Mouse (Mus musculus) limb, embryonic 11.5 days (tissue): Measurements from ENCODE around the gene Zfp637. TPM values are rescaled to one million over a fixed set of nuclear protein-coding genes. Genes with fewer than 3 reads are reported as not detected.

Experiments used
- ATAC-seq: fragments of 200-750 bp; cut with Nextera tagmentation; 2 replicates; pipeline ENCODE4 v1.8.0; 2017; ENCODE audit warnings: low read depth; ENCODE audit not compliant: insufficient number of reproducible peaks, low FRiP score, low TSS enrichment
- DNase-seq: peaks from one replicate; pipeline ENCODE4 v3.0.0-alpha.2; 2015; ENCODE audit warnings: low spot score
- H3K27ac ChIP-seq: fragments of 300-500 bp; sonication (generic); replicated peaks from 2 replicates; pipeline ENCODE4 v1.5.1; 2014; ENCODE audit warnings: low read depth, mild to moderate bottlenecking, low read length
- H3K27me3 ChIP-seq: fragments of 300-500 bp; sonication (generic); 2 replicates; pipeline ENCODE4 v1.6.1; 2014; ENCODE audit warnings: mild to moderate bottlenecking, low read length, mixed read lengths; ENCODE audit not compliant: control insufficient read depth, insufficient read depth
- H3K36me3 ChIP-seq: fragments of 300-500 bp; sonication (generic); 2 replicates; pipeline ENCODE4 v1.6.1; 2014; ENCODE audit warnings: mild to moderate bottlenecking, low read length, moderate library complexity, mixed read lengths; ENCODE audit not compliant: control insufficient read depth, insufficient read depth
- H3K4me1 ChIP-seq: fragments of 300-500 bp; sonication (generic); 2 replicates; pipeline ENCODE4 v1.6.1; 2014; ENCODE audit warnings: low read length, mixed read lengths; ENCODE audit not compliant: control insufficient read depth, insufficient read depth
- H3K4me2 ChIP-seq: fragments of 300-500 bp; sonication (generic); 2 replicates; pipeline ENCODE4 v1.6.1; 2014; ENCODE audit warnings: low read depth, mild to moderate bottlenecking, moderate library complexity; ENCODE audit not compliant: severe bottlenecking
- H3K4me3 ChIP-seq: fragments of 300-500 bp; sonication (generic); 2 replicates; pipeline ENCODE4 v1.5.1; 2014; ENCODE audit warnings: low read depth, low read length
- H3K9ac ChIP-seq: fragments of 300-500 bp; sonication (generic); 2 replicates; pipeline ENCODE4 v1.6.1; 2014; ENCODE audit warnings: mild to moderate bottlenecking, low read length
- H3K9me3 ChIP-seq: fragments of 300-500 bp; sonication (generic); 2 replicates; pipeline ENCODE4 v1.6.1; 2016; ENCODE audit warnings: low read length; ENCODE audit not compliant: control insufficient read depth
- WGBS: fragments of 180-500 bp; shearing (Covaris S2); extraction: QIAGEN DNeasy Blood & Tissue Kit; methylation state at CpG from one replicate; pipeline ENCODE4 v1.1.7; 2014; 5-methylcytosine and 5-hydroxymethylcytosine counted together
- polyA plus RNA-seq: library from polyadenylated mRNA; unstranded; fragments of >200 nt; fragmentation: Nextera tagmentation; extraction: Ambion mirVana; gene quantifications from 2 replicates; pipeline ENCODE4 v1.2.1, GENCODE M21; 2014

Gene Zfp637
- polyA plus RNA-seq, 1 experiment from 2014 or later, result 163 TPM

DNA sequence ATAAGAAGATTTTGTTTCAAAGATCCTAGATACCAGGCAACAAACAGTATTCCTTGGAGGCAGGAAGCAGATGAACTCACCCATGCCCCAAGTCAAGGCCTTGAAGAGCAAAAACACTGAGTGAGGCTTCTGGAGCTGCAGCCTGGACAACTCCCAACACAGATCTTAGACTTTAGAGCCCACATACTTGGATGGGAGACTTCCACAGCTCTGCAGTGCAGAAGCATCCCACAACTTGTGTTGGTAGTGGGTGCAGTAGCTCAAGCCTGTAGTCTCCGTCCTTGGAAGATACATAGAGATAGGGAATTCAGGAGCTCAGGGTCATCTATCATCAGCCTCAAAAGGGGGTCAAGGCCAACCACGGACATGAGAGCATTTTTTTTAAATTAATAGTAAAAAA is 45.0 kb downstream of the Zfp637 start:
- no peak overlapping the region for H3K4me2 ChIP-seq
- H3K27me3 ChIP-seq, result no peaks in the 10 kb centered on the region
- no peaks in the 10 kb centered on the region for H3K9me3 ChIP-seq
- no peak overlapping the region for H3K4me3 ChIP-seq
- DNase-seq (no peak), ATAC-seq (no peak)
- no peaks in the 10 kb centered on the region for H3K4me1 ChIP-seq
- WGBS, result 87% methylated on average over 2 of the region's 2 CpGs
- no peak overlapping the region for H3K27ac ChIP-seq
- no peak overlapping the region for H3K9ac ChIP-seq
- H3K36me3 ChIP-seq, result no peaks in the 10 kb centered on the region

DNA sequence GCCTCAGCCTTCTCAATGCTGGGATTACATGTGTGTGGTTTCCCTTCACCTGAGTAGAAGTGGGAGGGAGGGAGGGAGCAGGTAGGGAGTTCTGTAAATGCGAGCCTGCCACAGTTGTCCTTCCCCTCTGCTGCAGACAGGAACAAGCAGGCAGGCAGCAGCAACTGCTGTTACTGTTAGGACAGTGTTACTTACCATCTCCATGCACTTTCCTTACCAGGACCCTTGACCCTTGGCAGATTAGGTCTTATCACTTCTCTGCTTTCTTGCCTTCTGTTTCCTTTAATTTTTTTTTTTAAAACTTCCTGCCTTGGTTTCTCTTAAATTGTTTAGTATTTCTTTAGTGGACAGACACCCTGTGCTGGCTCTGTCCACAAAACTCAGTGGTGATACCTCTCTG is 47.1 kb downstream of the Zfp637 start:
- DNase-seq (no peak), ATAC-seq (no peak)
- Histone ChIP-seq H3K36me3 (no peaks in the 10 kb centered on the region), H3K4me2 (no peak overlapping the region), H3K9me3 (no peaks in the 10 kb centered on the region), H3K27me3 (no peaks in the 10 kb centered on the region), H3K4me3 (no peak overlapping the region), H3K27ac (no peak overlapping the region), H3K4me1 (no peaks in the 10 kb centered on the region), H3K9ac (no peak overlapping the region)
- WGBS, result 52% methylated on average over 1 of the region's 1 CpGs

DNA sequence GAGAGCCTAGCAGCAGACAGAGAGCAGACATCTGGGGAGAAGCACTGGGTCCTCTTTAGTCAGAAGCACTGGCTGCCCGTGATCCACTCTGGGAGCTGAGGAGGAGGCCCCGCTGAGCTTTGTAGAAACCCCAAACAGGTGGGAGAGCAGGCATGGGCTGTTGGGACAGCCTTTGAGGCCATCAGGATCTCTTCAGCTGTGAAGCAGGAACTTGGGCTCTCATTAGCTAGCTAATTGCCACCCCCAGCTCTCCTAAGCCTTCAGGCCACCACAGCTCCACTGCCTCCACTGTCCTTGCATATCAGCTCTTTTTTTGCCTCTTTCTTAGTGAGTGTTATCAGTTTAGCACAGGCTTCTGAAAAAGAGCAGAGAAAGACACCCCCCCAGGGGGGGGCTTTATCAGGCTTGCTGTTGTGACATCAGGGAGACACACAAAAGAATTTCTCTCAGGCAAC is 47.7 kb downstream of the Zfp637 start:
- DNase-seq (no peak), ATAC-seq (no peak)
- WGBS, result 48% methylated on average over 2 of the region's 2 CpGs
- Histone ChIP-seq H3K36me3 (no peaks in the 10 kb centered on the region), H3K4me3 (no peak overlapping the region), H3K9ac (no peak overlapping the region), H3K4me2 (no peak overlapping the region), H3K4me1 (no peaks in the 10 kb centered on the region), H3K27ac (no peak overlapping the region), H3K27me3 (no peaks in the 10 kb centered on the region), H3K9me3 (no peaks in the 10 kb centered on the region)

DNA sequence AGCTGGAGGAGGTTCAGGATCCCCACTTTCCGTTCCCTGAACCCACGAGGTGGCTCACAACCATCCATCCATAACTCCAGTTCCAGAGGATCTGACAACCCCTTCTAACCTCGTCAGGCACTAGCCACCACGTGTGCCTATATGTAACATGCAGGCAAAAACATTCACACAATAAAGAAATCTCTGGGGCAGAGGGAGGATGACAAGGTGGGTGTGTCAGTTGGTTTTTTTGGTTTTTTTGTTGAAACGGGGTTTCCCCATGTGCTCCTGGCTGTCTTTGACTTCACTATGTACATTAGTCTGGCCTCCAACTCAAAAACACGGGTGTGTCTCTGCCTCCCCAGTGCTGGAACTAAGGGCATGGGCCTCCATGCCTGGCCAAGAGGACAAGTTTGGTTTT is 49.3 kb downstream of the Zfp637 start:
- no peak overlapping the region for H3K9ac ChIP-seq
- no peaks in the 10 kb centered on the region for H3K4me1 ChIP-seq
- DNase-seq (no peak), ATAC-seq (no peak)
- H3K9me3 ChIP-seq, result no peaks in the 10 kb centered on the region
- H3K36me3 ChIP-seq, result no peaks in the 10 kb centered on the region
- H3K27me3 ChIP-seq, result no peaks in the 10 kb centered on the region
- H3K4me3 ChIP-seq, result no peak overlapping the region
- WGBS, result 86% methylated on average over 6 of the region's 6 CpGs
- no peak overlapping the region for H3K27ac ChIP-seq
- H3K4me2 ChIP-seq, result no peak overlapping the region

DNA sequence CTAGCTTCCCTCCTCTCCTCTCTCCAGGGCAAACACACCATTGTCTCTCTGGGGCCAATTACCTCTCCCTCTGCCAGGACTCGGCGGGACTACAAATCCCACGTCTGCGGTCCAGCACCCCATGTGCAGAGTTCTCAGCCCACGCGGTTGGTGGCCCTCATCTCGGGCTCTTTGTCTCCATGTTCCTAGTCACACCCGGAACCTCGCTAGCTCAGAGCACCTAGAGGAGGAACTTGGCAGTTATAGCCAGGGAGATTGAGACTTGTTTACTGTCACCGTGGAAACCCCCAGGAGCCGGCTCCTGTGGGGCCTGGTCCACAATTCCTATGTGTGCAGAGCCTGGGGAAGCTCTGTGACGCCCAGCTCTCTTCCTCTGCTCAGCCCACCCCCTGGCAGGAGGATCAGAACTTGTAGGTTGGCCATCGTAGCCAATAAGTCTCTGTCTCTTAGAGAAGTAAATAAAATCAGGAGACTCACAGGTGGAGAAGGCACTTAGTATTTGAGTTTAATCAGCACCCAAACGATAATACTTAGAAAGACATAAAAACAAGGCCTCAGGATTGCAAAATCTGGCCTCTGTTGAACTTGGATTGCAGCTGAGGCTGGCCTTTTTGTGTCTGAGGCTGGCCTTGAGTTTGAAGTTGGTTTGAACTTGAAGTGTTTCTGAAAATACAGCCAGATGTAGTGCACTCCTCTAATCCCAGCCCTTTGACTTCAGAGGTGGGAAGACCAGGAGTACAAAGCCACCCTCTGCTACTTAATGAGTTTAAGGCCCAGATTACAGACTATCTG is 50.6 kb downstream of the Zfp637 start:
- H3K9me3 ChIP-seq, result no peaks in the 10 kb centered on the region
- no peak for DNase-seq
- no peaks in the 10 kb centered on the region for H3K27me3 ChIP-seq
- no peak overlapping the region for H3K27ac ChIP-seq
- no peak overlapping the region for H3K4me3 ChIP-seq
- ATAC-seq, result no peak
- no peak overlapping the region for H3K9ac ChIP-seq
- H3K4me2 ChIP-seq, result no peak overlapping the region
- H3K4me1 ChIP-seq, result no peaks in the 10 kb centered on the region
- no peaks in the 10 kb centered on the region for H3K36me3 ChIP-seq
- 66% methylated on average over 14 of the region's 14 CpGs for WGBS

DNA sequence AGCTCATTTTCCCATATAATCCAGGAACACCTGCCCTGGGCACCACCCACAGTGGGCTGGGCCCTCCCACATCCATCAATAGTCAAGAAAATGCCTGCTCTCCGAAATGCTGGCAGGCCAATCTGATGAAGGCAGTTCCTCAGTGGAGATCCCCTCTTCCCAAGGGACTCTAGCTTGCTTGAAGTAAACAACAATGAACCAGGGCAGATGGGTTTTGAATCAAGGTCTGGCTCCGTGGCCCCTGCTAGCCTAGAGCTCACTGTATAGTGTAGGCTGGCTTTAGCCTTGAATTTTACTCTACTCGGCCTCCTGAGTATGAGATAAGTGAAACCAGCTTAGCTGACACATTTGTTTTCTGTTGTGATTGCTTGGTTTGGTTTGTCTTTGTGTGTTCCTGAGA is 51.4 kb downstream of the Zfp637 start:
- H3K27ac ChIP-seq, result no peak overlapping the region
- H3K4me1 ChIP-seq, result no peaks in the 10 kb centered on the region
- no peak overlapping the region for H3K9ac ChIP-seq
- DNase-seq (no peak), ATAC-seq (no peak)
- no peak overlapping the region for H3K4me2 ChIP-seq
- H3K27me3 ChIP-seq, result no peaks in the 10 kb centered on the region
- H3K9me3 ChIP-seq, result no peaks in the 10 kb centered on the region
- WGBS, result 76% methylated on average over 3 of the region's 3 CpGs
- no peaks in the 10 kb centered on the region for H3K36me3 ChIP-seq
- H3K4me3 ChIP-seq, result no peak overlapping the region

DNA sequence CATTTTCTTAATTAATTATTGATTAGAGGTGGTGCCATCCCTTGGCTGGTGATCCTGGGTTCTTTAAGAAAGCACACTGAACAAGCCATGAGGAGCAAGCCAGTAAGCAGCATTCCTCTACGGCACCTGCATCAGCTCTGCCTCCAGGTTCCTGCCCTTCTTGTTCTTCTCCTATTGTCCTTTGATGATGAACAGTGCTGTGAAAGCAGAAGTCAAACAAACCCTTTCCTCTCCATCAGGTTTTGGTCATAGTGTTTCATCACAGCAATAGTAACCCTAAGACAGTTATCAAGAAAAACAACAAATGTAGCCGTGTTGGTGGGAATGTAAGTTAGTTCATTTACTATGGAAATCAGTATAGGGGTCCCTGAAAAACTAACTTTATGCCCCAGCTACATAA is 52.5 kb downstream of the Zfp637 start:
- DNase-seq, result no peak

More for the DNA sequence above, 52.5 kb downstream of the Zfp637 start:
- no peak overlapping the region for H3K4me3 ChIP-seq
- 91% methylated on average over 2 of the region's 2 CpGs for WGBS
- no peaks in the 10 kb centered on the region for H3K27me3 ChIP-seq
- no peaks in the 10 kb centered on the region for H3K4me1 ChIP-seq
- no peak overlapping the region for H3K9ac ChIP-seq
- no peak for ATAC-seq
- H3K27ac ChIP-seq, result no peak overlapping the region
- H3K36me3 ChIP-seq, result no peaks in the 10 kb centered on the region
- H3K4me2 ChIP-seq, result no peak overlapping the region
- H3K9me3 ChIP-seq, result no peaks in the 10 kb centered on the region
